Mouse (Mus musculus): ENCODE data around the gene Scamp2.
A peak's percentile ranks its signal among the peaks of the same experiment; 100 is the strongest.

DNA sequence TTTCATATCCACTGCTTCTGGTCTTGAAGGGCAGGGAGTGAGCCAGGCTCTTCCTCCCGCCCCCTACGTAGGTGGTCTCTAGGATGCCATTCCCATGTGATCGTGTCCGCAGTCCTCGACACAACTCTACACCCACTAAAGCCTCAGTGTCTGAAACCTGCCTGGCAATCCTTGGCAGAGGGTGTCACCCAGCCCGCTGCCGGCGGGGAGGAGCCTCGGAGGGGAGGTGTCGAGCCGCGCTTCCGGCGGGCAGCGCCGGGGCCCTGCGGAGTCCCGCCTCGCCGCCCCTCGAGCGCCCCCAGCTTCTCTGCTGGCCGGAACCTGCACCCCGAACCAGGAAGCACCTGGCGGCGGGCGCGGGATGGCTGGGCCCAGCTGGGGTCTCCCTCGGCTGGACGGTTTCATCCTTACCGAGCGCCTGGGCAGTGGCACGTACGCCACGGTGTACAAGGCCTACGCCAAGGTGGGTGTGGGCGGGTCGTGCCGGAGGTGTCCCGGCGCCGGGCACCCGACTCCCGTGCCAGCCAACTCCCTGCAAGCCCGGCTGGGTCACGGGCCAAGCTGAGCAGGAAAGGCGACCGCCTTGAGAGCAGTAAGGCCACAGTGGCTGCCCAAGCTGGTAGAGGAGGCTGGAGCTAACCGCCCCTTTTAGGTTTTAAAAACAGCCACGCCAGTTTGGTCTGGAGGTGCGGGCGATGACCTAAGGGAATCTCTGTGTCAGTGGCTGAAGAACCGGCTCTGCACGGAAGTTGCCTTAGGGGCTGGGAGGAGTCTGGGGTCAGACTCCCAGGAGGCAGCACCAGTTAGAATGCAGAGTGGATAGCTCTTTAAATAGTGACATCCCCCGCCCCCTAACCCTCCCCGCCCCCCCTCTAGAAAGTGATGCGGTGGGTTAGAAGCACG, 28.7 kb downstream of the Scamp2 start, which contains the start of gene Ulk3:
- 0 out of 2 replicates have a peak, but pooled peaks have one; percentile 19 for TF ChIP-seq CTCF (IDR thresholded peaks at IDR 0.05; ENCODE audit: low read depth, low read length)
- TF ChIP-seq POLR2A (IDR thresholded peaks at IDR 0.05; ENCODE audit: borderline replicate concordance, low read depth, low read length): no peak
